Mouse (Mus musculus) liver, adult 2 months (tissue): ENCODE measurements at regions not wholly inside any gene's neighbourhood (a gene's known extent, or its start where the extent isn't known, plus 50 kb on each side); places are given as distances from the start of the nearest gene placed in this dataset.

Experiments
- CTCF ChIP-seq: fragments of 200-500 bp; IDR thresholded peaks from 2 replicates; pipeline ENCODE4 v1.5.1; 2011; ENCODE audit warnings: low read depth, low read length, control low read depth
- POLR2A ChIP-seq: fragments of 200-500 bp; IDR thresholded peaks from 2 replicates; pipeline ENCODE4 v1.6.1; 2011; ENCODE audit warnings: low read length, control low read depth; ENCODE audit not compliant: insufficient read depth; ENCODE audit errors: extremely low read depth

DNA sequence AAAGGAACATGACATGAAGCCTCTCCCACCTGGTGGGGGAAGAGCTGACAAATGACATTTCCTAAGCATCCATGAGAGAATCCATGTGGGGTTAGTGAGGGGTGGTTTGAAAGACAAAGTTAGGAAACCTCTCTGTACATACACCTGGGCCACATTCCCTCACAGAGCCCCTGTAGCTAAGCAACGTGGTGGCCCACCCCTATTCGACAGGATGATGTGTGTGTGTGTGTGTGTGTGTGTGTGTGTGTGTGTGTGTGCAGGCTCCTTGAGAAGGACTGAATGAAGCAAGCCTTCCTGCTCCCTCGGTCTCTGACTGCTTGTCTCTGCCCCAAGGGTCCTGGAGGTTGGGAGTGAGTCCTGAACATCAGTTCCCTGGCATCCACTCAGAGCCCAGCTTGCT is 80.7 kb upstream of the Camk1g start:
- TF ChIP-seq CTCF (no peak), POLR2A (no peak)
